In genomic region chr8:100702365-100702764, GRCm38 (mm10) we compare ENCODE assay signal across 27 mouse cellular contexts.
DNase-seq lines count a peak whose midpoint lies in the region; ATAC-seq lines count a peak whose summit lies in the region.
"Had no signal": no experiment of that assay in that cellular context is flagged by ENCODE, and none has a peak within 500 bp of the region (broad histone marks: within the 10 kb centered on the region; RNA-seq: fewer than 3 reads in every experiment).

No protein-coding gene starts in this region.

- no peaks in the 10 kb centered on the region for H3K4me1 ChIP-seq in embryonic facial prominence, embryonic 11.5 days (ENCODE audit: control insufficient read depth, insufficient read depth, low read length)
- H3K4me1 ChIP-seq in embryonic facial prominence, embryonic 10.5 days, result peaks cover 2% of the 10 kb centered on the region; the same call in 1 of the 2 replicates
- no peaks in the 10 kb centered on the region for H3K4me1 ChIP-seq in forebrain, embryonic 14.5 days (ENCODE audit: control insufficient read depth, insufficient read depth, low read length)
- no peaks in the 10 kb centered on the region for H3K4me1 ChIP-seq in forebrain, embryonic 10.5 days
- no peaks in the 10 kb centered on the region for H3K4me1 ChIP-seq in midbrain, embryonic 12.5 days
- H3K4me1 ChIP-seq in midbrain, embryonic 13.5 days (replicated peaks), result no peaks in the 10 kb centered on the region
- H3K4me1 ChIP-seq: embryonic facial prominence, embryonic 13.5 days; embryonic facial prominence, embryonic 15.5 days; forebrain, embryonic 12.5 days had no signal

- H3K4me3 ChIP-seq in embryonic facial prominence, embryonic 11.5 days (ENCODE audit: low read depth, low read length), result no peak overlapping the region
- no peak overlapping the region for H3K4me3 ChIP-seq in embryonic facial prominence, embryonic 10.5 days
- H3K4me3 ChIP-seq in forebrain, embryonic 14.5 days (ENCODE audit: low read depth, low read length), result no peak overlapping the region
- no peak overlapping the region for H3K4me3 ChIP-seq in forebrain, embryonic 10.5 days
- H3K4me3 ChIP-seq in midbrain, embryonic 12.5 days, result no peak overlapping the region
- no peak overlapping the region for H3K4me3 ChIP-seq in midbrain, embryonic 13.5 days (replicated peaks)
- H3K4me3 ChIP-seq: embryonic facial prominence, embryonic 13.5 days; embryonic facial prominence, embryonic 15.5 days; erythroblast, embryonic 14.5 days; forebrain, embryonic 12.5 days had no signal

- H3K27ac ChIP-seq in embryonic facial prominence, embryonic 11.5 days (replicated peaks; ENCODE audit: low read depth, low read length), result no peak overlapping the region
- no peak overlapping the region; the same call in 1 of the 2 replicates for H3K27ac ChIP-seq in embryonic facial prominence, embryonic 10.5 days (replicated peaks)
- no peak overlapping the region for H3K27ac ChIP-seq in forebrain, embryonic 14.5 days (ENCODE audit: low read depth, low read length)
- no peak overlapping the region for H3K27ac ChIP-seq in forebrain, embryonic 10.5 days
- H3K27ac ChIP-seq in midbrain, embryonic 12.5 days (replicated peaks), result no peak overlapping the region
- H3K27ac ChIP-seq in midbrain, embryonic 13.5 days, result no peak overlapping the region
- H3K27ac ChIP-seq: embryonic facial prominence, embryonic 13.5 days; embryonic facial prominence, embryonic 15.5 days; forebrain, embryonic 12.5 days had no signal

- H3K36me3 ChIP-seq in embryonic facial prominence, embryonic 11.5 days (replicated peaks; ENCODE audit: control insufficient read depth, insufficient read depth, low read depth, low read length), result no peaks in the 10 kb centered on the region
- no peaks in the 10 kb centered on the region for H3K36me3 ChIP-seq in embryonic facial prominence, embryonic 10.5 days (replicated peaks)
- no peaks in the 10 kb centered on the region for H3K36me3 ChIP-seq in forebrain, embryonic 14.5 days (ENCODE audit: control insufficient read depth, insufficient read depth, low read length)
- H3K36me3 ChIP-seq in forebrain, embryonic 10.5 days (replicated peaks), result no peaks in the 10 kb centered on the region
- H3K36me3 ChIP-seq in midbrain, embryonic 12.5 days, result no peaks in the 10 kb centered on the region
- no peaks in the 10 kb centered on the region for H3K36me3 ChIP-seq in midbrain, embryonic 13.5 days
- H3K36me3 ChIP-seq: embryonic facial prominence, embryonic 13.5 days; embryonic facial prominence, embryonic 15.5 days; forebrain, embryonic 12.5 days; G1E had no signal

- no peaks in the 10 kb centered on the region for H3K27me3 ChIP-seq in embryonic facial prominence, embryonic 11.5 days (ENCODE audit: control insufficient read depth, insufficient read depth, low read length)
- no peaks in the 10 kb centered on the region for H3K27me3 ChIP-seq in embryonic facial prominence, embryonic 10.5 days (replicated peaks; ENCODE audit: low read depth, poor library complexity, severe bottlenecking)
- H3K27me3 ChIP-seq in forebrain, embryonic 14.5 days (replicated peaks; ENCODE audit: control insufficient read depth, insufficient read depth, low read length), result no peaks in the 10 kb centered on the region
- no peaks in the 10 kb centered on the region for H3K27me3 ChIP-seq in forebrain, embryonic 10.5 days (ENCODE audit: poor library complexity, severe bottlenecking)
- H3K27me3 ChIP-seq in midbrain, embryonic 12.5 days, result no peaks in the 10 kb centered on the region
- no peaks in the 10 kb centered on the region for H3K27me3 ChIP-seq in midbrain, embryonic 13.5 days
- H3K27me3 ChIP-seq: CH12.LX; embryonic facial prominence, embryonic 13.5 days; embryonic facial prominence, embryonic 15.5 days; forebrain, embryonic 12.5 days; Patski had no signal

- H3K9ac ChIP-seq in embryonic facial prominence, embryonic 11.5 days (replicated peaks; ENCODE audit: low read length), result no peak overlapping the region
- H3K9ac ChIP-seq in forebrain, embryonic 14.5 days (ENCODE audit: low read length), result no peak overlapping the region
- no peak overlapping the region for H3K9ac ChIP-seq in midbrain, embryonic 12.5 days (replicated peaks)
- no peak overlapping the region for H3K9ac ChIP-seq in midbrain, embryonic 13.5 days (replicated peaks)
- H3K9ac ChIP-seq: embryonic facial prominence, embryonic 13.5 days; embryonic facial prominence, embryonic 15.5 days; forebrain, embryonic 12.5 days had no signal

- H3K9me3 ChIP-seq in embryonic facial prominence, embryonic 11.5 days (replicated peaks; ENCODE audit: control insufficient read depth, low read length), result no peaks in the 10 kb centered on the region
- H3K9me3 ChIP-seq in embryonic facial prominence, embryonic 10.5 days, result no peaks in the 10 kb centered on the region
- H3K9me3 ChIP-seq in forebrain, embryonic 14.5 days (replicated peaks; ENCODE audit: control insufficient read depth, low read length), result no peaks in the 10 kb centered on the region
- H3K9me3 ChIP-seq in forebrain, embryonic 10.5 days, result no peaks in the 10 kb centered on the region
- no peaks in the 10 kb centered on the region for H3K9me3 ChIP-seq in midbrain, embryonic 12.5 days
- no peaks in the 10 kb centered on the region for H3K9me3 ChIP-seq in midbrain, embryonic 13.5 days
- H3K9me3 ChIP-seq: embryonic facial prominence, embryonic 13.5 days; embryonic facial prominence, embryonic 15.5 days; forebrain, embryonic 12.5 days; G1E had no signal

- 33% methylated on average over 2 of the region's 2 CpGs for WGBS in embryonic facial prominence, embryonic 11.5 days
- 52% methylated on average over 2 of the region's 2 CpGs for WGBS in embryonic facial prominence, embryonic 10.5 days
- WGBS in forebrain, embryonic 14.5 days, result 54% methylated on average over 2 of the region's 2 CpGs
- WGBS in forebrain, embryonic 10.5 days, result 62% methylated on average over 2 of the region's 2 CpGs
- 55% methylated on average over 2 of the region's 2 CpGs for WGBS in midbrain, embryonic 12.5 days
- WGBS in midbrain, embryonic 13.5 days, result 57% methylated on average over 2 of the region's 2 CpGs

- DNase-seq in embryonic facial prominence, embryonic 11.5 days (ENCODE audit: low spot score), result peak; percentile 49
- no peak for DNase-seq in embryonic facial prominence, embryonic 10.5 days (ENCODE audit: low spot score)
- DNase-seq in forebrain, embryonic 14.5 days (ENCODE audit: low spot score), result peak; percentile 5
- DNase-seq in forebrain, embryonic 10.5 days (ENCODE audit: extremely low spot score, low spot score), result no peak
- DNase-seq: adrenal gland, adult 8-10 months; adrenal gland, postnatal 14 days; adrenal gland, postnatal 36 days; B cell, adult 2 months; cerebellum, adult 11 months; cerebellum, adult 18-20 months; cerebellum, adult 8-10 months; cerebellum, adult 9-11 months; cerebellum, postnatal 14 days; cerebellum, postnatal 36 days; embryo, embryonic 11 days had no signal

- ATAC-seq in embryonic facial prominence, embryonic 11.5 days (replicated peaks; ENCODE audit: insufficient number of reproducible peaks, low FRiP score, low TSS enrichment, low read depth), result no peak
- no peak for ATAC-seq in forebrain, embryonic 14.5 days
- ATAC-seq in midbrain, embryonic 12.5 days (ENCODE audit: low FRiP score, low read depth), result 0 out of 2 replicates have a peak, but pooled peaks have one; percentile 30
- no peak for ATAC-seq in midbrain, embryonic 13.5 days
- ATAC-seq: activated CD4-positive, CD25-positive, alpha-beta regulatory T cell, adult 4 months; CD4-positive, CD25-positive, alpha-beta regulatory T cell, adult 4 months; forebrain, embryonic 16.5 days; Patski had no signal

- H3K4me2 ChIP-seq in embryonic facial prominence, embryonic 11.5 days (ENCODE audit: low read depth, low read length), result no peak overlapping the region
- no peak overlapping the region for H3K4me2 ChIP-seq in forebrain, embryonic 14.5 days (ENCODE audit: low read length)
- H3K4me2 ChIP-seq in midbrain, embryonic 12.5 days (replicated peaks), result no peak overlapping the region
- no peak overlapping the region for H3K4me2 ChIP-seq in midbrain, embryonic 13.5 days (replicated peaks)
- H3K4me2 ChIP-seq: embryonic facial prominence, embryonic 13.5 days; embryonic facial prominence, embryonic 15.5 days; forebrain, embryonic 12.5 days had no signal

Comparison
In these comparisons a context has a peak if more than half of its experiments do, and no peak if none do; other contexts are left out.
1. DNase-seq: peak in embryonic facial prominence, embryonic 11.5 days (single experiment) and forebrain, embryonic 14.5 days (single experiment); none in embryonic facial prominence, embryonic 10.5 days (single experiment) and forebrain, embryonic 10.5 days (single experiment).